Mouse (Mus musculus): ENCODE data around the gene Nup107. TPM values are rescaled to one million over a fixed set of nuclear protein-coding genes. Genes with fewer than 3 reads are reported as not detected.
"Not testable (repeated sequence)": the region's sequence is repeated elsewhere in the genome, so short reads cannot be mapped to it uniquely, and the experiment has no call there.

The Nup107 gene
- polyA plus RNA-seq, 1 experiment from 2014 or later = 104 TPM

DNA sequence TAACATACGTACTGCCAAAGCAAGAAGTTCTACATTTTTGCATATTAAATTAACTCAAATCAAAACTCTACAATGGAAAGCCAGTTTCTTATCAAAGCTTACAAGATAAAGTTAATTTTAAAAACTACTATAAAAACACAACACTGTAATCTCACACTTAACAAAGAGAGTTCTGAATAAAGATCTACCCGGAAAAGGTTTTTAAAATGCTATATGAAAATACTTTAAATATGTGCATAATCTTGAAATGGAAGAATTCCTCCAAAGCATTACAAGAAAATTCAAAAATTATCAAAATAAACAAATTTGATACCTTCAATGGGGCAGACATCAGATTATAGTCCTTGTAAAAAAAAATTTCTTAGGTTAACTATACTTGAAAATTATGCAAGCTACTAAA, 84.1 kb downstream of the Nup107 start:
- Histone ChIP-seq H3K27me3 (ENCODE audit: control insufficient read depth, insufficient read depth, low read length) (no peaks in the 10 kb centered on the region), H3K4me1 (replicated peaks; ENCODE audit: control insufficient read depth, insufficient read depth, low read length) (no peaks in the 10 kb centered on the region; the same call in 1 of the 2 replicates), H3K9me3 (ENCODE audit: control insufficient read depth, low read length) (no peaks in the 10 kb centered on the region), H3K9ac (ENCODE audit: low read length) (no peak overlapping the region), H3K27ac (ENCODE audit: low read depth, low read length) (no peak overlapping the region), H3K4me2 (ENCODE audit: low read depth, low read length, severe bottlenecking) (no peak overlapping the region), H3K4me3 (ENCODE audit: low read depth, low read length) (no peak overlapping the region), H3K36me3 (ENCODE audit: control insufficient read depth, insufficient read depth, low read length) (peaks cover 4% of the 10 kb centered on the region; the same call in 1 of the 2 replicates)
- DNase-seq (ENCODE audit: low spot score) (no peak), ATAC-seq (replicated peaks; ENCODE audit: low FRiP score) (no peak)
- 95% methylated on average over 2 of the region's 2 CpGs for WGBS

DNA sequence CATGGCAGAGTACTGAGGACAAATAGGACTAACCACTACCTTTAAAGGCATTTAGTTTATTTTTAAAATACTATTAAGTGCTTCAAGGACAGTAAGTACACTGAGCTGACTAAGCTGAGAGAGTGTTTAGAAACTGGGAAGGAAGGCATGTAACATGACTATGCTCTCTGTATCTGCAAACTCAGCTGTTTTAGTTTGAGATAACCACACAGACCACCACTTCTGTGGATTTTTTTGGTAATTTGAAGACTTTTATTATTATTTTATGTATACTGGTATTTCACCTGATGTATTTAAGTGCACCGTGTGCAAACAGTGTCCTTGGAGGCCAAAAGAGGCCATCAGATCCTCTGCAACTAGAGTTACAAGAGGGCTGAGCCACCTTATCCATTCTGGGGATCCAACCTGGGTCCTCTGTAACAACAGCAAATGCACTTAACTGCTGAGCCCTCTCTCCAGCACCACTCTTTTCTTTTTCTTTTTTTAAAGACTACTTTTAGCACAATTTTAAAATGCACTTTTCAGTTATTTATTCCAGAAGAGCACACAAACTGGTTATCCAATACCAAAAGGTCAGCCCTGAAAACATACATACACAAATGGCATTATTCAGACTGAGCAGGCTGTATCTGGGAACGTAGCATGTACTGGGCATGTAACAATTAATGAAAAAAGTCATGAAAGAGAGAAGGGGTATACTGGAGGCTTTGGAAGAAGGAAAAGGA, 85.2 kb downstream of the Nup107 start:
- H3K9me3 ChIP-seq (ENCODE audit: control insufficient read depth, low read length) = no peaks in the 10 kb centered on the region
- no peak overlapping the region for H3K4me3 ChIP-seq (ENCODE audit: low read depth, low read length)
- ATAC-seq (replicated peaks; ENCODE audit: low FRiP score) (no peak), DNase-seq (ENCODE audit: low spot score) (no peak)
- peaks cover 10% of the 10 kb centered on the region for H3K36me3 ChIP-seq (ENCODE audit: control insufficient read depth, insufficient read depth, low read length)
- no peak overlapping the region for H3K9ac ChIP-seq (ENCODE audit: low read length)
- no peaks in the 10 kb centered on the region; the same call in 1 of the 2 replicates for H3K4me1 ChIP-seq (replicated peaks; ENCODE audit: control insufficient read depth, insufficient read depth, low read length)
- 93% methylated on average over 2 of the region's 2 CpGs for WGBS
- H3K27ac ChIP-seq (ENCODE audit: low read depth, low read length) = no peak overlapping the region
- no peak overlapping the region for H3K4me2 ChIP-seq (ENCODE audit: low read depth, low read length, severe bottlenecking)
- no peaks in the 10 kb centered on the region for H3K27me3 ChIP-seq (ENCODE audit: control insufficient read depth, insufficient read depth, low read length)

DNA sequence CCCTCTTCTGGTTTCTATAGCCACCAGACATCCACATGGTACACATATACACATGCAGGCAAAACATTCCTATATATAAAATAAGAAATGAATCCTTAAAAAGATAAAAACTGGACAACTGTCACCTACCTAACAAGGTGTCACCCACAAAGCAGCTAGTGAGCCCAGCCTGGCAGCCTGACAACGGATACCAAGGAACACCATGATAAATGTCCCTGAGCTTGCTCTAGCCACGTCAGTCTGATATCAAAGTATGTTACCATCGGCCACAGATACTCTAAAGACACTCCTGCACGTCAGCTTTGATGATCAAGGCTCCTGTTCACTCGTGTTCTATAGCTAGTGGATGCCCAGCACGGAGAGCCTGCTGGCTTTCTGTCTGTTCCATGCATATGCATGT, 86.1 kb downstream of the Nup107 start:
- no peaks in the 10 kb centered on the region; the same call in 1 of the 2 replicates for H3K4me1 ChIP-seq (replicated peaks; ENCODE audit: control insufficient read depth, insufficient read depth, low read length)
- 91% methylated on average over 6 of the region's 6 CpGs for WGBS
- no peak for ATAC-seq (replicated peaks; ENCODE audit: low FRiP score)
- H3K36me3 ChIP-seq (ENCODE audit: control insufficient read depth, insufficient read depth, low read length) = peaks cover 17% of the 10 kb centered on the region
- no peak overlapping the region for H3K4me3 ChIP-seq (ENCODE audit: low read depth, low read length)
- no peak overlapping the region for H3K9ac ChIP-seq (ENCODE audit: low read length)
- no peaks in the 10 kb centered on the region for H3K9me3 ChIP-seq (ENCODE audit: control insufficient read depth, low read length)
- H3K27me3 ChIP-seq (ENCODE audit: control insufficient read depth, insufficient read depth, low read length) = no peaks in the 10 kb centered on the region
- H3K4me2 ChIP-seq (ENCODE audit: low read depth, low read length, severe bottlenecking) = no peak overlapping the region
- no peak overlapping the region for H3K27ac ChIP-seq (ENCODE audit: low read depth, low read length)
- no peak for DNase-seq (ENCODE audit: low spot score)

DNA sequence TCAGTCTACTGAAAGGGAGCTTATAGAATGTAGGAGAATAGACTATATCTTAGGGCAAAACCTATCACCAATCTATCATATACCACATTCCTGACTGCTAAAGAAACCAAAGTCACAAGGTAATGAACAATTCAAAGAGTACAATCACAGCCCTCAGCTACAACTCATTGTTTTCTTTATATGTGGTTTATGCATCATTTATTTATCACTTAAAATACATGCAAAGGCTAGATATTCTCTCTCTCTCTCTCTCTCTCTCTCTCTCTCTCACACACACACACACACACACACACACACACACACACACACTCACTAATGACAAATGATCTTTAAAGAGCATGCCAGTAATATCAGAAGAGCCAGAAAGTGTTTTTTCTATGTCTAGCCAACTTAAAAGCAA, 86.7 kb downstream of the Nup107 start:
- Histone ChIP-seq H3K4me3 (ENCODE audit: low read depth, low read length) (no peak overlapping the region), H3K4me2 (ENCODE audit: low read depth, low read length, severe bottlenecking) (no peak overlapping the region), H3K36me3 (ENCODE audit: control insufficient read depth, insufficient read depth, low read length) (peaks cover 17% of the 10 kb centered on the region), H3K9ac (ENCODE audit: low read length) (no peak overlapping the region), H3K4me1 (replicated peaks; ENCODE audit: control insufficient read depth, insufficient read depth, low read length) (no peaks in the 10 kb centered on the region; the same call in 1 of the 2 replicates), H3K9me3 (ENCODE audit: control insufficient read depth, low read length) (no peaks in the 10 kb centered on the region), H3K27me3 (ENCODE audit: control insufficient read depth, insufficient read depth, low read length) (no peaks in the 10 kb centered on the region), H3K27ac (ENCODE audit: low read depth, low read length) (no peak overlapping the region)
- ATAC-seq (replicated peaks; ENCODE audit: low FRiP score) = no peak
- no peak for DNase-seq (ENCODE audit: low spot score)

DNA sequence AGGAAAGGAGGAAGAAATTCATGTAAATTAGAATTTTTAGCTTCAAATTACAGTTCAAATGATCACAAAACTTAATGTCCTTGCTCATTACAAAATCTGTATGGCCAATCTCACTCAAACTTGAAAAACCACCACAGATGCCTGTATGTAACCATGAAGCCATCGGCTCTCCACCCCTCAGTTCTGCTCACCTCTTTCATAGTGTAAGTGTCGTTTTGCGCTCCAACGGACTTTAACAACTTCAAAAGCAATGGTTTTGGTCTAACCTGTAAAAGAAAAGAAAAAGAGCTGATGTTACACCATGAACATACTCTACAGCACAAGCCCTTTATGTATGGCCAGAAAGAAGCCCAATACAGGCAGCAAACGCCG, 87.6 kb downstream of the Nup107 start:
- Histone ChIP-seq H3K36me3 (ENCODE audit: control insufficient read depth, insufficient read depth, low read length) (peaks cover 19% of the 10 kb centered on the region), H3K4me1 (replicated peaks; ENCODE audit: control insufficient read depth, insufficient read depth, low read length) (no peaks in the 10 kb centered on the region; the same call in 1 of the 2 replicates), H3K4me2 (ENCODE audit: low read depth, low read length, severe bottlenecking) (no peak overlapping the region), H3K27ac (ENCODE audit: low read depth, low read length) (no peak overlapping the region), H3K27me3 (ENCODE audit: control insufficient read depth, insufficient read depth, low read length) (no peaks in the 10 kb centered on the region), H3K9me3 (ENCODE audit: control insufficient read depth, low read length) (no peaks in the 10 kb centered on the region), H3K4me3 (ENCODE audit: low read depth, low read length) (no peak overlapping the region), H3K9ac (ENCODE audit: low read length) (no peak overlapping the region)
- 95% methylated on average over 6 of the region's 6 CpGs for WGBS
- DNase-seq (ENCODE audit: low spot score) (no peak), ATAC-seq (replicated peaks; ENCODE audit: low FRiP score) (no peak)

DNA sequence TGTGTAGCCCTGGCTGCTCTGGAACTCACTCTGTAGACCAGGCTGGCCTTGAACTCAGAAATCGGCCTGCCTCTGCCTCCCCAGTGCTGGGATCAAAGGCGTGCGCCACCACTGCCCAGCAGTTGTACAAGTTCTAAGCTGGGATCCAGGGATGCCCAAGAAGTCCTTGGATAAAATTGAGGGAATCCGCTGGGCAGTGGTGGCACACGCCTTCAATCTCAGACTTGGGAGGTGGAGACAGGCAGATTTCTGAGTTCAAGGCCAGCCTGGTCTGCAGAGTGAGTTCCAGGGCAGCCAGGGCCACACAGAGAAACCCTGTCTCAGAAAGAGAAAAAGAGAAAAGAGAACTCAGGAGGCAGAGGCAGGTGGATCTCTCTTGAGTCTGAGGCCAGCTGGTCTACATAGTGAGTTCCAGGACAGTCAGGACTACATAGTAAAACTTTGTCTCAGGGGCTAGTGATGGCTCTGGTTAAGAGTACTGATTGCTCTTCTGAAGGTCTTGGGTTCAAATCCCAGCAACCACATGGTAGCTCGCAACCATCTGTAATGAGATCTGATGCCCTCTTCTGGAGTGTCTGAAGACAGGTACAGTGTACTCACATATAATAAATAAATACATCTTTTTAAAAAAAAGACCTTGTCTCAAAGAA, 88.1 kb downstream of the Nup107 start:
- H3K9ac ChIP-seq (ENCODE audit: low read length); ATAC-seq (replicated peaks; ENCODE audit: low FRiP score); H3K27me3 ChIP-seq (ENCODE audit: control insufficient read depth, insufficient read depth, low read length); H3K9me3 ChIP-seq (ENCODE audit: control insufficient read depth, low read length); H3K4me1 ChIP-seq (replicated peaks; ENCODE audit: control insufficient read depth, insufficient read depth, low read length); DNase-seq (ENCODE audit: low spot score); H3K4me3 ChIP-seq (ENCODE audit: low read depth, low read length); H3K4me2 ChIP-seq (ENCODE audit: low read depth, low read length, severe bottlenecking); H3K27ac ChIP-seq (ENCODE audit: low read depth, low read length): not testable (repeated sequence)
- 96% methylated on average over 6 of the region's 6 CpGs for WGBS
- H3K36me3 ChIP-seq (ENCODE audit: control insufficient read depth, insufficient read depth, low read length) = peaks cover 20% of the 10 kb centered on the region

DNA sequence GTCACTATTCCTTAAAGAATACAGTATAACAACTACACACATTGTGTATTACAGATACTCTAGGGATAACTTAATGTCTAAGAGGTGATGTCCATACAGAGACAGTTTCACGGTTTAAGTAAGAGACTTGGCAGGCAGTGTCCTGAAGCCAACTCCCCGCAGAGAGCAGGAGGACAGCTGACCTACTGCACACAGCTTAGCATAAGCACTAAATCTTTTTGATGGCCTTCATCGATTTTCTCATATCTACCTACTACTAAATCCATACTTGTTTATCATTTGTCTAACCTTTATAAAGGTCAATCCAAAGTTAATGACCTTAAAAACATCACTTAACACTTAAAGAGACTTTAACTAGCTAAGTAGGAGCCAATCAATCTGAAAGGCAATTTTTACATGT, 89.0 kb downstream of the Nup107 start:
- H3K36me3 ChIP-seq (ENCODE audit: control insufficient read depth, insufficient read depth, low read length) = peaks cover 20% of the 10 kb centered on the region

DNA sequence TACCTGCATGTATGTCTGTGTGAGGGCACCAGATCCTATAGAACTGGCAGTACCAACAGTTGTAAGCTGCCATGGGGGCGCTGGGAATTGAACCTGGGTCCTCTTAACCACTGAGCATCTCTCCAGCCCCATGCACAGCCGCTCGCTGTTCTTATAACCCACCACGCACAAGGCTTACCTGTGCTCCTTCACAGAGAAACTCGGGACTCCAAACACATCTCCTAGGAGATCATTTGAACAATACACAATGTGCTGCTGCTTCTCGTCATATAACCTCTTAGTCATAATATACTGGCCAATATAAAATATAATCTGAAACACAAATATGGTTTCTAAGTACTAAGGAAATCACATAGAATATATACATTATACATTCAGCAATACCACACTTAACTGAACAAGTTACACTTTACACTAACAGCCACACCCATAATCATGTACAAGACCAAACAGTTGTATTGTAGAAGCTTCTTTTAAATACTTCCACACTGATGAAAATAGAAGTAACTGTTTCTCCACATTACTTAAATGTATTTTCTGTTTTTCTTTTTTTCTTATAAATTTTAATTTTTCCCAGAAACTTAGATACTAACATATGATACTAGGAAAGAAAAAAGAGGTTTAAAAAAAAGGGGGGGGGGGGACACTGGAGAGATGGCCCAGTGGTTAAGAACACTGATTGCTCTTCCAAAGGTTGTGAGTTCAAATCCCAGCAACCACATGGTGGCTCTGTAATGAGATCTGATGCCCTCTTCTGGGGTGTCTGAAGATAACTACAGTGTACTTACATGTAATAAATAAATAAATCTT, 90.3 kb downstream of the Nup107 start:
- ATAC-seq (replicated peaks; ENCODE audit: low FRiP score) (no peak), DNase-seq (ENCODE audit: low spot score) (no peak)
- Histone ChIP-seq H3K27ac (ENCODE audit: low read depth, low read length) (no peak overlapping the region), H3K9ac (ENCODE audit: low read length) (no peak overlapping the region), H3K4me2 (ENCODE audit: low read depth, low read length, severe bottlenecking) (no peak overlapping the region), H3K36me3 (ENCODE audit: control insufficient read depth, insufficient read depth, low read length) (peaks cover 20% of the 10 kb centered on the region), H3K4me3 (ENCODE audit: low read depth, low read length) (no peak overlapping the region), H3K27me3 (ENCODE audit: control insufficient read depth, insufficient read depth, low read length) (no peaks in the 10 kb centered on the region), H3K9me3 (ENCODE audit: control insufficient read depth, low read length) (no peaks in the 10 kb centered on the region), H3K4me1 (replicated peaks; ENCODE audit: control insufficient read depth, insufficient read depth, low read length) (no peaks in the 10 kb centered on the region; the same call in 1 of the 2 replicates)
- 93% methylated on average over 6 of the region's 6 CpGs for WGBS

More for the DNA sequence above, 89.0 kb downstream of the Nup107 start:
- 92% methylated on average over 3 of the region's 3 CpGs for WGBS
- Histone ChIP-seq H3K4me3 (ENCODE audit: low read depth, low read length) (no peak overlapping the region), H3K4me1 (replicated peaks; ENCODE audit: control insufficient read depth, insufficient read depth, low read length) (no peaks in the 10 kb centered on the region; the same call in 1 of the 2 replicates), H3K9ac (ENCODE audit: low read length) (no peak overlapping the region), H3K27ac (ENCODE audit: low read depth, low read length) (no peak overlapping the region), H3K4me2 (ENCODE audit: low read depth, low read length, severe bottlenecking) (no peak overlapping the region), H3K9me3 (ENCODE audit: control insufficient read depth, low read length) (no peaks in the 10 kb centered on the region), H3K27me3 (ENCODE audit: control insufficient read depth, insufficient read depth, low read length) (no peaks in the 10 kb centered on the region)
- ATAC-seq (replicated peaks; ENCODE audit: low FRiP score) = no peak
- no peak for DNase-seq (ENCODE audit: low spot score)

Measured in forebrain, embryonic 11.5 days (tissue).